Mouse (Mus musculus): ENCODE measurements around the gene Sync.

The Sync gene

GRCm38 (mm10) chr4:129263225-129264021 lies 24.0 kb upstream of the Sync start:
- no peak for DNase-seq (ENCODE audit: low read depth, low spot score)

- DNase-seq (ENCODE audit: low read depth, low spot score), result no peak
These were observed 21.2 kb upstream of the Sync start for GRCm38 (mm10) chr4:129266191-129266590.

- DNase-seq (ENCODE audit: low read depth, low spot score), result no peak
These were observed 20.6 kb upstream of the Sync start for GRCm38 (mm10) chr4:129266821-129267220.

GRCm38 (mm10) chr4:129268698-129269097 lies 18.7 kb upstream of the Sync start:
- DNase-seq (ENCODE audit: low read depth, low spot score), result no peak

GRCm38 (mm10) chr4:129271991-129272755 lies 15.2 kb upstream of the Sync start:
- no peak for DNase-seq (ENCODE audit: low read depth, low spot score)

GRCm38 (mm10) chr4:129272756-129273046 lies 14.7 kb upstream of the Sync start:
- no peak for DNase-seq (ENCODE audit: low read depth, low spot score)

GRCm38 (mm10) chr4:129276453-129276865 lies 11.0 kb upstream of the Sync start:
- DNase-seq (ENCODE audit: low read depth, low spot score), result peak; percentile 81

GRCm38 (mm10) chr4:129282786-129283185 lies 4.6 kb upstream of the Sync start:
- DNase-seq (ENCODE audit: low read depth, low spot score), result no peak

- no peak for DNase-seq (ENCODE audit: low read depth, low spot score)
These were observed 4.2 kb upstream of the Sync start for GRCm38 (mm10) chr4:129283226-129283625.

- no peak for DNase-seq (ENCODE audit: low read depth, low spot score)
These were observed 2.7 kb upstream of the Sync start for GRCm38 (mm10) chr4:129284685-129285084.

- DNase-seq (ENCODE audit: low read depth, low spot score), result no peak
These were observed 1.3 kb upstream of the Sync start for GRCm38 (mm10) chr4:129286001-129286682.

GRCm38 (mm10) chr4:129286683-129287471 lies 540 bp upstream of the Sync start:
- DNase-seq (ENCODE audit: low read depth, low spot score), result no peak

GRCm38 (mm10) chr4:129288067-129288466 lies 650 bp downstream of the Sync start:
- no peak for DNase-seq (ENCODE audit: low read depth, low spot score)

GRCm38 (mm10) chr4:129289671-129290070 lies 2.3 kb downstream of the Sync start:
- no peak for DNase-seq (ENCODE audit: low read depth, low spot score)

- no peak for DNase-seq (ENCODE audit: low read depth, low spot score)
These were observed 5.4 kb downstream of the Sync start for GRCm38 (mm10) chr4:129292831-129293230.

GRCm38 (mm10) chr4:129293702-129294101 lies 6.3 kb downstream of the Sync start:
- no peak for DNase-seq (ENCODE audit: low read depth, low spot score)

GRCm38 (mm10) chr4:129295188-129295587 lies 7.8 kb downstream of the Sync start:
- no peak for DNase-seq (ENCODE audit: low read depth, low spot score)

GRCm38 (mm10) chr4:129296066-129296465 lies 8.6 kb downstream of the Sync start:
- no peak for DNase-seq (ENCODE audit: low read depth, low spot score)

GRCm38 (mm10) chr4:129297724-129298123 lies 10.3 kb downstream of the Sync start:
- no peak for DNase-seq (ENCODE audit: low read depth, low spot score)

GRCm38 (mm10) chr4:129299121-129299520 lies 11.7 kb downstream of the Sync start:
- DNase-seq (ENCODE audit: low read depth, low spot score), result no peak

GRCm38 (mm10) chr4:129303401-129303800 lies 16.0 kb downstream of the Sync start:
- DNase-seq (ENCODE audit: low read depth, low spot score), result no peak

GRCm38 (mm10) chr4:129303816-129304215 lies 16.4 kb downstream of the Sync start:
- DNase-seq (ENCODE audit: low read depth, low spot score), result no peak
